Mouse (Mus musculus): ENCODE measurements around the gene Ptges2. TPM values are rescaled to one million over a fixed set of nuclear protein-coding genes. Genes with fewer than 3 reads are reported as not detected.
"Not testable (repeated sequence)": the region's sequence is repeated elsewhere in the genome, so short reads cannot be mapped to it uniquely, and the experiment has no call there.

The Ptges2 gene
- polyA plus RNA-seq, 1 experiment from 2014 or later: 53.1 TPM

- no peak for TF ChIP-seq CTCF (IDR thresholded peaks at IDR 0.05)
- ChIA-PET CTCF (interaction anchor here (1.0 to 1.5 kb wide), 3 partner anchors 19 to 51 kb away, joined by 3 to 4 read pairs (median 3); no protein-coding TSS in a partner anchor), POLR2A (no interaction called here)
- no peak for ATAC-seq
- in situ Hi-C loops (cut with MboI; ENCODE audit: low pct_unique_long_range_greater_than_20kb): loop anchor here (5.0 kb wide), 1 partner anchor 42 kb away; no protein-coding TSS in a partner anchor
- H3K27me3 ChIP-seq: no peaks in the 10 kb centered on the region
- DNase-seq (ENCODE audit: low read depth, low spot score): no peak
Measured at GRCm38 (mm10) chr2:32354336-32354895, 41.3 kb upstream of the Ptges2 start.

GRCm38 (mm10) chr2:32356216-32356615 is 39.5 kb upstream of the Ptges2 start:
- DNase-seq (ENCODE audit: low read depth, low spot score) (no peak), ATAC-seq (no peak)
- POLR2A ChIA-PET: no interaction called here
- TF ChIP-seq CTCF (IDR thresholded peaks at IDR 0.05): no peak
- H3K27me3 ChIP-seq: no peaks in the 10 kb centered on the region
- in situ Hi-C loops (cut with MboI; ENCODE audit: low pct_unique_long_range_greater_than_20kb): no loop called here
- CTCF ChIA-PET: interaction anchor here (1.5 to 1.6 kb wide), 3 partner anchors 49 to 96 kb away, joined by 3 to 5 read pairs (median 3); no protein-coding TSS in a partner anchor

GRCm38 (mm10) chr2:32357710-32358109 is 38.0 kb upstream of the Ptges2 start:
- CTCF ChIA-PET: interaction anchor here (1.5 kb wide), 1 partner anchor 47 kb away, joined by 5 read pairs; no protein-coding TSS in a partner anchor
- no peak for DNase-seq (ENCODE audit: low read depth, low spot score)
- in situ Hi-C loops (cut with MboI; ENCODE audit: low pct_unique_long_range_greater_than_20kb): no loop called here
- no peaks in the 10 kb centered on the region for H3K27me3 ChIP-seq
- no peak for ATAC-seq
- POLR2A ChIA-PET: no interaction called here
- no peak for TF ChIP-seq CTCF (IDR thresholded peaks at IDR 0.05)

- in situ Hi-C loops (cut with MboI; ENCODE audit: low pct_unique_long_range_greater_than_20kb): no loop called here
- DNase-seq (ENCODE audit: low read depth, low spot score): no peak
- no peaks in the 10 kb centered on the region for H3K27me3 ChIP-seq
- POLR2A ChIA-PET: no interaction called here
- CTCF ChIA-PET: no interaction called here
- no peak for ATAC-seq
- no peak for TF ChIP-seq CTCF (IDR thresholded peaks at IDR 0.05)
Measured at GRCm38 (mm10) chr2:32358381-32358780, 37.3 kb upstream of the Ptges2 start.

- ChIA-PET POLR2A (no interaction called here), CTCF (interaction anchor here (0.8 to 1.1 kb wide), 3 partner anchors 19 to 58 kb away, joined by 3 read pairs; no protein-coding TSS in a partner anchor)
- DNase-seq (ENCODE audit: low read depth, low spot score) (no peak), ATAC-seq (no peak)
- no peaks in the 10 kb centered on the region for H3K27me3 ChIP-seq
- in situ Hi-C loops (cut with MboI; ENCODE audit: low pct_unique_long_range_greater_than_20kb): no loop called here
- TF ChIP-seq CTCF (IDR thresholded peaks at IDR 0.05): no peak
Measured at GRCm38 (mm10) chr2:32360741-32361140, 35.0 kb upstream of the Ptges2 start.

GRCm38 (mm10) chr2:32361437-32361836 is 34.3 kb upstream of the Ptges2 start:
- POLR2A ChIA-PET: no interaction called here
- ATAC-seq (no peak), DNase-seq (ENCODE audit: low read depth, low spot score) (no peak)
- in situ Hi-C loops (cut with MboI; ENCODE audit: low pct_unique_long_range_greater_than_20kb): no loop called here
- no peak for TF ChIP-seq CTCF (IDR thresholded peaks at IDR 0.05)
- no peaks in the 10 kb centered on the region for H3K27me3 ChIP-seq
- CTCF ChIA-PET: interaction anchor here (0.8 kb wide), 1 partner anchor 59 kb away, joined by 3 read pairs; no protein-coding TSS in a partner anchor

GRCm38 (mm10) chr2:32362274-32362673 is 33.4 kb upstream of the Ptges2 start:
- ATAC-seq; DNase-seq (ENCODE audit: low read depth, low spot score); H3K27me3 ChIP-seq; in situ Hi-C loops (cut with MboI; ENCODE audit: low pct_unique_long_range_greater_than_20kb): not testable (repeated sequence)
- CTCF ChIA-PET: interaction anchor here (1.0 to 1.5 kb wide), 4 partner anchors 12 to 59 kb away, joined by 3 to 5 read pairs (median 4); no protein-coding TSS in a partner anchor
- POLR2A ChIA-PET: interaction anchor here (0.6 to 0.7 kb wide), 2 partner anchors 73 to 173 kb away, joined by 3 to 4 read pairs; no protein-coding TSS in a partner anchor

GRCm38 (mm10) chr2:32362817-32363340 is 32.8 kb upstream of the Ptges2 start:
- in situ Hi-C loops (cut with MboI; ENCODE audit: low pct_unique_long_range_greater_than_20kb): no loop called here
- CTCF ChIA-PET: interaction anchor here (1.0 to 1.5 kb wide), 4 partner anchors 12 to 60 kb away, joined by 3 to 5 read pairs (median 4); no protein-coding TSS in a partner anchor
- no peak for TF ChIP-seq CTCF (IDR thresholded peaks at IDR 0.05)
- H3K27me3 ChIP-seq: no peaks in the 10 kb centered on the region
- POLR2A ChIA-PET: interaction anchor here (0.7 to 1.5 kb wide), 2 partner anchors 32 to 173 kb away, joined by 4 read pairs; no protein-coding TSS in a partner anchor
- ATAC-seq (peak; percentile 80), DNase-seq (ENCODE audit: low read depth, low spot score) (no peak)

DNA sequence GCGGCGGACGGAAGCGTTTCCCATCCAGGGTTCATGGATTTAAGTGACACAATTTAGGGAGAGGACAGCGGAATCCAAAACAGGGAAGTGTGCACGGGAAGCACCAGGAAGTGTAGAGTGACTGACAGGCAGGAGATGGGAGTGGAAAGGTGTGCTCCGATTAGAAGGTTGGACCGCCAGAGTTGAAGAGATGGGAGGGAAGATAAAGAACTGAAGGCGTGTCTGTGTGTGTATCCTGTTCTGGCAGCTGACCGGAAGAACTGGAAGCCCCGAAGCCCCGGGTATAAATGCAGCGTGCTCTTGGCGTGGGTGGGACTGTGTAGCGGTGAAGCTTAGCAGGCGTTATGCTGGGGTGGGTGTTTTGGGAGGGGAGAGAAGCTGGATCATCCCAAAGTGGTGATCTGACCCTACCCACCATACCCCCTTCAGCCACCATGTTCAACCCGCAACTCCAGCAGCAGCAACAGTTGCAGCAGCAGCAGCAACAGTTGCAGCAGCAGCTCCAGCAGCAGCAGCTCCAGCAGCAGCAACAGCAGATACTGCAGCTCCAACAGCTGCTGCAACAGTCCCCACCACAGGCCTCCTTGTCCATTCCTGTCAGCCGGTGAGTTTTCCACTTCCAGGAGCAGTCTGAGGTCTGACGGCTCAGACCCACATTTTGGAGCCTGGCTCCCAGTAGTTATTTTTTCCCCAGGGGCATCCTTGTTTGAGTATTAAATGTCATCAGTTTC is 32.2 kb upstream of the Ptges2 start:
- ChIA-PET CTCF (interaction anchor here (1.1 to 1.5 kb wide), 3 partner anchors 13 to 59 kb away, joined by 3 to 5 read pairs (median 4); no protein-coding TSS in a partner anchor), POLR2A (interaction anchor here (1.5 kb wide), 1 partner anchor 32 kb away, joined by 4 read pairs; no protein-coding TSS in a partner anchor)
- TF ChIP-seq CTCF (IDR thresholded peaks at IDR 0.05): no peak
- in situ Hi-C loops (cut with MboI; ENCODE audit: low pct_unique_long_range_greater_than_20kb): no loop called here
- H3K27me3 ChIP-seq: no peaks in the 10 kb centered on the region
- DNase-seq (ENCODE audit: low read depth, low spot score) (no peak), ATAC-seq (peak; percentile 10)

DNA sequence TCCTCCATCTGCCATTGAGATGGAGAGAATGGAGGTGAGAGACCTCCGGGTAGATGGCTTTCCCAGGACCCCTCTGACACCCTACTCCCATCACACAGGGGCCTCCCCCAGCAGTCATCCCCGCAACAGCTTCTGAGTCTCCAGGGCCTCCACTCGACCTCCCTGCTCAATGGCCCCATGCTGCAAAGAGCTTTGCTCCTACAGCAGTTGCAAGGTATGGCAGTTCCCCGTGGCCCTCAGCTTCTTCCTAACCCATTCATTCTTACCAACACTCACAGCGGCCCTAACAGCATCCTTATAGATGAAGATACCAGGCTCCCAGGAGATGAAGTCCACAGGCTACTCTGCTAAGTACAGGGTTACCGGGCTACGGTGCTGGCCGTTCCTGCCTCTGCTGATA is 31.6 kb upstream of the Ptges2 start:
- ATAC-seq: no peak
- no peak for DNase-seq (ENCODE audit: low read depth, low spot score)
- ChIA-PET CTCF (no interaction called here), POLR2A (interaction anchor here (1.5 kb wide), 1 partner anchor 31 kb away, joined by 4 read pairs; no protein-coding TSS in a partner anchor)
- TF ChIP-seq CTCF (IDR thresholded peaks at IDR 0.05): no peak
- no peaks in the 10 kb centered on the region for H3K27me3 ChIP-seq
- in situ Hi-C loops (cut with MboI; ENCODE audit: low pct_unique_long_range_greater_than_20kb): no loop called here

Data from Patski (cell line).